Mouse (Mus musculus): Measurements from ENCODE around the gene B4galt5. TPM values are rescaled to one million over a fixed set of nuclear protein-coding genes. Genes with fewer than 3 reads are reported as not detected.

The B4galt5 gene
- polyA plus RNA-seq, 1 experiment = 28.3 TPM

- no peak overlapping the region for H3K27ac ChIP-seq (ENCODE audit: insufficient read depth, low read length)
- TF ChIP-seq CTCF (IDR thresholded peaks at IDR 0.05; ENCODE audit: borderline replicate concordance, insufficient read depth, low read length) (no peak), POLR2A (IDR thresholded peaks at IDR 0.05; ENCODE audit: low read depth, low read length) (peak; percentile 63)
- peaks cover 8% of the 10 kb centered on the region; the same call in 1 of the 2 replicates for H3K4me1 ChIP-seq (ENCODE audit: control insufficient read depth, insufficient read depth, low read length)
- H3K4me3 ChIP-seq (ENCODE audit: insufficient read depth, low read length) = peak overlapping the region; percentile 52
These were observed 427 bp upstream of the B4galt5 start for GRCm38 (mm10) chr2:167349283-167349936.

DNA sequence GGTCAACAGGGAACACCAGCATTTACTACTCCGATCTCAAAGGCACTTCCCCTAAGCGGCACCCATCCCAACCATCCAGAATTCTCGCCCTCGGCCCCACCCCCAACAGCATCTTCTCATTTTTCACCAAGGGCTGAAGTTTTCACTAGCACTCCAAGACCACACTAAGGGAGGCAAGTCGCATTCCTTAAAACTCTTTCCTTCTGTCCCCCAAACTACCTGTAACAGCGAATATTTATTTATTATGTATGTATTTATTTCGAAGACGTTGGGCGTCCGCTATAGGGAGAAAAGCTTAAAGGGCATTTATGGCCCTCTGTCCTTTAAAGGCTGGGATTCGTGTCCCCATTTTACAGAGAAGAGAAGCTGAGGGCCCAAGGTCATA is 1.0 kb downstream of the B4galt5 start:
- Histone ChIP-seq H3K27ac (ENCODE audit: insufficient read depth, low read length) (no peak overlapping the region), H3K4me1 (ENCODE audit: control insufficient read depth, insufficient read depth, low read length) (peaks cover 8% of the 10 kb centered on the region; the same call in 1 of the 2 replicates), H3K4me3 (ENCODE audit: insufficient read depth, low read length) (peak overlapping the region; percentile 82)
- TF ChIP-seq CTCF (IDR thresholded peaks at IDR 0.05; ENCODE audit: borderline replicate concordance, insufficient read depth, low read length) = no peak
- TF ChIP-seq POLR2A (IDR thresholded peaks at IDR 0.05; ENCODE audit: low read depth, low read length) = no peak; the same call in 1 of the 2 replicates

DNA sequence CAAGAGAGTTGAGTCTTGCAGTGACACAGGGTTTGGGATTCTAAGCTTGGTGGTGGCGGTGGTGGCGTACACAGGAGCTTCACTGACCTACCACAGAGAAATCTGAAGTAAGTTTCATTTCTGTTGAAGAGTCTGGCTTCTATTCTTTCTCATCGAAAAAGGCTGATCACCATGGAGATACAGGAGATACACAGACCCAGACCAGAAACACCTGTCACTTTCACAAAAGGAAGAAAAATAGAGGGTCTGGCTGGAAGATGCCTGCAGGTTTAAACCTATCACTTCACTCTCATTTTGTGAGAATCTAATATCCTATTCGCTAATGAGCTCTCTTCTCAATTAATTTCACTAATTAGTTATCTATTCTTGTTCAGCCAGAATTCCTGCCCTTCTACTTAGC is 1.6 kb downstream of the B4galt5 start:
- TF ChIP-seq POLR2A (IDR thresholded peaks at IDR 0.05; ENCODE audit: low read depth, low read length) (no peak), CTCF (IDR thresholded peaks at IDR 0.05; ENCODE audit: borderline replicate concordance, insufficient read depth, low read length) (no peak)
- Histone ChIP-seq H3K4me1 (ENCODE audit: control insufficient read depth, insufficient read depth, low read length) (peaks cover 8% of the 10 kb centered on the region; the same call in 1 of the 2 replicates), H3K4me3 (ENCODE audit: insufficient read depth, low read length) (peak overlapping the region; percentile 82), H3K27ac (ENCODE audit: insufficient read depth, low read length) (no peak overlapping the region)

GRCm38 (mm10) chr2:167345508-167346164 is 3.3 kb downstream of the B4galt5 start:
- Histone ChIP-seq H3K4me1 (ENCODE audit: control insufficient read depth, insufficient read depth, low read length) (peaks cover 7% of the 10 kb centered on the region; the same call in 1 of the 2 replicates), H3K4me3 (ENCODE audit: insufficient read depth, low read length) (no peak overlapping the region; the same call in 1 of the 2 replicates), H3K27ac (ENCODE audit: insufficient read depth, low read length) (no peak overlapping the region)
- TF ChIP-seq POLR2A (IDR thresholded peaks at IDR 0.05; ENCODE audit: low read depth, low read length) = no peak
- no peak for TF ChIP-seq CTCF (IDR thresholded peaks at IDR 0.05; ENCODE audit: borderline replicate concordance, insufficient read depth, low read length)

GRCm38 (mm10) chr2:167344871-167345507 is 4.0 kb downstream of the B4galt5 start:
- TF ChIP-seq POLR2A (IDR thresholded peaks at IDR 0.05; ENCODE audit: low read depth, low read length) = no peak
- no peak for TF ChIP-seq CTCF (IDR thresholded peaks at IDR 0.05; ENCODE audit: borderline replicate concordance, insufficient read depth, low read length)
- Histone ChIP-seq H3K4me3 (ENCODE audit: insufficient read depth, low read length) (no peak overlapping the region), H3K4me1 (ENCODE audit: control insufficient read depth, insufficient read depth, low read length) (peaks cover 2% of the 10 kb centered on the region; the same call in 1 of the 2 replicates), H3K27ac (ENCODE audit: insufficient read depth, low read length) (no peak overlapping the region)

- Histone ChIP-seq H3K4me1 (ENCODE audit: control insufficient read depth, insufficient read depth, low read length) (peaks cover 2% of the 10 kb centered on the region; the same call in 1 of the 2 replicates), H3K27ac (ENCODE audit: insufficient read depth, low read length) (no peak overlapping the region), H3K4me3 (ENCODE audit: insufficient read depth, low read length) (no peak overlapping the region)
- no peak for TF ChIP-seq POLR2A (IDR thresholded peaks at IDR 0.05; ENCODE audit: low read depth, low read length)
- TF ChIP-seq CTCF (IDR thresholded peaks at IDR 0.05; ENCODE audit: borderline replicate concordance, insufficient read depth, low read length) = no peak
These were observed 5.4 kb downstream of the B4galt5 start for GRCm38 (mm10) chr2:167343369-167344140.

DNA sequence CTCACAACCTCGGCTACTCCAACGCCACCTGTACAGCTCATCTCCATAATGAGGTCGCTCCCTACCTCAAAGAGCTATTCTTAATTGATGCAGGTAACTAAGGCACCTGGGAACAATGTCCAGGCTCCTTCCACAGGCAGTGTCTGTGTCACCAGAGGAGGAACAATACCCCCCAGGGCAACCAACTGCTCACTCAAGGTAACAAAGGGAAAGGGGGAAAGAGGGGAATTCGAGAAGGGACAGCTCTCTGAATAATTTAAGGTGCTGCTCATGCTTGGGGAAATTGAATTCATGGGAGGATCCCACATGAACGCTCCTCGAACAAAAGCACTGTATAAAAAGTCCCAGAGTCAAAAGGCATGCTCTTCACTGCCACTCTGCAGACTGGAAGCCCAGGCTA is 6.1 kb downstream of the B4galt5 start:
- TF ChIP-seq POLR2A (IDR thresholded peaks at IDR 0.05; ENCODE audit: low read depth, low read length) = no peak
- TF ChIP-seq CTCF (IDR thresholded peaks at IDR 0.05; ENCODE audit: borderline replicate concordance, insufficient read depth, low read length) = no peak
- H3K27ac ChIP-seq (ENCODE audit: insufficient read depth, low read length) = no peak overlapping the region

DNA sequence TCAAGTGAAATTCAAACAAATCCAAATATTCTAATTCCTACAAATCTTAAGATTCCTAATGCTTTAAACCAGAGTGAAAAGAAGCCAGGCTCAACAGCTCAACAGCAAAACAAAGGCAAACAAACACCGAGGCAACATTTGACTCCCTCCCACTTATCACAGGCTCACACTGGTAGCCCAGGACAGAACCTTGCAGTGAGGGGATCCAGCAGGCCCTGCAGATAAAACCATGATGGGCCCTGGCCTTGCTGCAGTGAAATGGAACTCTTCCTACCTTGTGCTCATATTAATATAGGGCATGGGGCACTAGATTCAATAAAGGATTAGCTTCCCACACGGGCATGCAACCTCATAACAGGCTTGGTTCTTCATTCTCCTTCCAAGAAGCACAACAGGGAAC is 11.4 kb downstream of the B4galt5 start:
- Histone ChIP-seq H3K27ac (ENCODE audit: insufficient read depth, low read length) (no peak overlapping the region), H3K4me3 (ENCODE audit: insufficient read depth, low read length) (no peak overlapping the region), H3K4me1 (ENCODE audit: control insufficient read depth, insufficient read depth, low read length) (no peaks in the 10 kb centered on the region)
- TF ChIP-seq CTCF (IDR thresholded peaks at IDR 0.05; ENCODE audit: borderline replicate concordance, insufficient read depth, low read length) (no peak), POLR2A (IDR thresholded peaks at IDR 0.05; ENCODE audit: low read depth, low read length) (no peak)

More for the DNA sequence above, 6.1 kb downstream of the B4galt5 start:
- Histone ChIP-seq H3K4me3 (ENCODE audit: insufficient read depth, low read length) (no peak overlapping the region), H3K4me1 (ENCODE audit: control insufficient read depth, insufficient read depth, low read length) (peaks cover 2% of the 10 kb centered on the region; the same call in 1 of the 2 replicates)

GRCm38 (mm10) chr2:167337214-167337512 is 11.8 kb downstream of the B4galt5 start:
- Histone ChIP-seq H3K4me1 (ENCODE audit: control insufficient read depth, insufficient read depth, low read length) (no peaks in the 10 kb centered on the region), H3K27ac (ENCODE audit: insufficient read depth, low read length) (no peak overlapping the region), H3K4me3 (ENCODE audit: insufficient read depth, low read length) (no peak overlapping the region)
- TF ChIP-seq POLR2A (IDR thresholded peaks at IDR 0.05; ENCODE audit: low read depth, low read length) = no peak

Measured in embryonic fibroblast, embryonic 13.5 days (primary cell).